Mouse (Mus musculus) cerebellum, adult 9-11 months (tissue): ENCODE measurements at regions not wholly inside any gene's neighbourhood (a gene's known extent, or its start where the extent isn't known, plus 50 kb on each side); places are given as distances from the start of the nearest gene placed in this dataset.

Experiments used
- DNase-seq: peaks from one replicate; pipeline ENCODE4 v3.0.0; 2022

GRCm38 (mm10) chr4:64335814-64336213, 289.0 kb upstream of the Tnc start:
- DNase-seq = no peak

- no peak for DNase-seq
Measured at GRCm38 (mm10) chr4:64330213-64330612, 283.4 kb upstream of the Tnc start.

DNA sequence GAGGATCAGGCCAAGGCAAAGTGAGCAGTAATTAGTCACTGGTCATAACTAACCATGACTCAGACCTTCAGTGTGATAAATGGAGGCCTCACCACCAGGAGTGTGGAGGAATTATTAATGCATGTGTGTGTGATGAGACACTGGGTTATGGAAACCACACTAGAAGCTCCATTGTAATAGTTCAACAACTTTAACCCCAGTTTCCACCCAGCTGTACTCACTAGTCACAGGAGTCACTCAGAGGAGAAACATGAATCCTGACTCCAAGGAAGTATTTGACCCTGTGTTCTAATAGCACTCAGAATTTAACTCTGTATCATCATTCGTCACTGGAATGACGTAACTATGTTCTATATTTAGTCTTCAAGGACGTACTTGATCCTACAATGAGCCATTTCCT, 277.6 kb upstream of the Tnc start:
- DNase-seq = no peak

DNA sequence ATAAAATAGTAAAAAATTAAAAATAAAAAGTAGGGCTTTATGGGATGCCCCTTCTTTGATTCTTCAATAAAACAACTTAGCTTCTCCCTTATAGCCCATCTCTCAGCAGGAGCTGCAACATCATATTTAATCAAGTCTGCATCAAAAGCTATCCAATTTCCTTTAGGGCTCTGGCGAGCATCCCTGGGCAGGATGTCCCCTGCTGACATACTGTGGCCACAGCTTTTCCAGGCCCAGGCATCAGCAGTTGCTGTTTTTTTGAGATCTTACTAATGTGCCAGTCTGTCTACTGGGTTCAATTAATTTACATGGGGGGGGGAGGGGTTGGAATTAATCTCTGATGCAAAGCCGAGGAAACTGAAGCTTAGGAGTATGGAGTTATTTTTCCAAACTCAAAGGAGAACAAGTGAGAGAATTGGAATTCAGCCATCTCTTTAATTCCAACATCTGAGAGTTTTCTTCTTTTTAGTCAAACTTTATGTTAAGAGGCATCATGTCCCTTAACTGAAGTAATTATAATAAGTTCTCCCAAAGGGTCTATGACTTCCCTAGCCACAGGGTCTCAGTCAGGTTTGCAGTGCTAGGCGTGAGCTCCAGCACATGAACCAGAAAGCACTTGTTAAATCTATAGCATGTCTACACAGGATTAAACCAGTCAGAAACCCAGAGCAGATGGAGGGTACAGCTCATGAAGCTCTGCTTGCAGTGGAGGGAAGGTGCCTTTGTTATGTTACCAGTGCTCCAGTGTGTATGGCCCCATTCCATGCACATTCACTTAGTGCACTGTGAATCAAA, 269.9 kb upstream of the Tnc start:
- DNase-seq = peak; percentile 61

GRCm38 (mm10) chr4:64296941-64297340, 250.1 kb upstream of the Tnc start:
- DNase-seq = no peak

- DNase-seq = peak; percentile 85
Measured at GRCm38 (mm10) chr4:64282471-64282870, 235.7 kb upstream of the Tnc start.

- DNase-seq = no peak
Measured at GRCm38 (mm10) chr4:64276980-64277379, 230.2 kb upstream of the Tnc start.

DNA sequence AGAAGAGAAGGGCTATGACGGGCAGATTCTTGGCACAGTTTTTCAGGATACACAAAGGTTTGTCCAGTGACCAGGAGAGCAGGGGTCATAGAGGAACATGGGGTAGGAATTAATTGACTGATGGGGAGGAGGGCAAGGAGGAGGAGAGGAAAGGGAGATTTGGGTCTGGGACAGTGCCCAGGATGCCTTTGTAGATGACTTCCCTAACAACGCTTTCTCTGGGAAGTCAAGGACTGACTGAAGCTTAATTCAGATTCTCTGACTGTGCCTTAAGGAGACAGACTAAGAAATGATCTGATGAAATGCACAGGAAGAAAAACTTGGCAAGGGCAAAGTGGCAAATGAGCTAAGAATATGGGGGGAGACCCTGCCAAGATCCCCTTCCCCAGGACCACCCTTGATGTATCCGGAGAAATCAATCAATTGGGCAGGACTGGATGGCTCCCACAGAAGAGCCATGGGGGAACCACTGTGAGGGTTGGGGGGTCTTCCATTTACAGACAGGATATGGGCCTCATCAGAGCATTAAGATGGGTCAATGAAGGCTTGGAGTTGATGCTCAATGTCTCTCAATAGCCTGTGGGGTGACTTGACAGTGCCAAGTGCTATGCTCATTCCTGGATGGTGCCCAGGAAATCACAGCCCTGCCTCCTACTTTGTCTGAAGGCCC, 227.6 kb upstream of the Tnc start:
- peak; percentile 20 for DNase-seq

- DNase-seq = no peak
Measured at GRCm38 (mm10) chr4:64269846-64270245, 223.0 kb upstream of the Tnc start.

DNA sequence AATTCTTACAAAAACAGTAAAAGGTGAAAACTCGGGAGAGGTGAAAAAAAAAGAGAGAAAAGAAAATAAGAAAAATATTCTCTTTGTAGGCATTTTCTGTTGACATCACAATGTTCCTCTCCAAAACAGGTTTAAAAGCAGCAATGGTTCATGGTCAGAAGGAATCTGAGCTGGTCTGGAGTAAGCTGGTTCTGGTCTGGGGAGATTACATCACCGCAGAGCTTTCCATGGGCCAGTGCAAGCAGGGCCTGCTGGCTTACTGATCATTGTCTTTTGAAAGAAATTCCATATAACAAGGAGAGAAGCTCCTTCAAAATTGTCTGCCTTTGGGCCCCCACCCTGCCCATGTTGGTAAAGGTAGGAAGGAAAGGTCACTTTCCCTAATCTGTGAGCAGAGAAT, 222.3 kb upstream of the Tnc start:
- no peak for DNase-seq

DNA sequence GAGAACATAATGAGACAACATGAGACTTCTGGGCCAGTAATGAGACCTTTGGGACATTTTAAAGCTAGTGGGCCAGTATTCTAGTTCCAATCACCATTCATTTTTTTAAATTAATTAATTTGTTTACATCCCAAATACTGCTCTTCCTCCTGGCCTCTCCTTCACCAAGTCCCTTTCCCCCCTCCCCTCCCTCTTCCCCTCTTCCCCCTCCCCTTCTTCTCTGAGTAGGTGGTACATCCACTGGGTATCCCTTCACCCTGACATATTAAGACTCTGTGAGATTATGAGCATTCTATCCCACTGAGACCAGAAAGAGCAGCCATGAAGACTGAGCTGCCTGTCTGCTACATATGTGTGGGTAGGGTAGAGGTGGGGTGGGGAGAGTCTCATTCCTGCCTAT, 213.7 kb upstream of the Tnc start:
- DNase-seq = no peak

GRCm38 (mm10) chr4:64260188-64260444, 213.3 kb upstream of the Tnc start:
- no peak for DNase-seq

DNA sequence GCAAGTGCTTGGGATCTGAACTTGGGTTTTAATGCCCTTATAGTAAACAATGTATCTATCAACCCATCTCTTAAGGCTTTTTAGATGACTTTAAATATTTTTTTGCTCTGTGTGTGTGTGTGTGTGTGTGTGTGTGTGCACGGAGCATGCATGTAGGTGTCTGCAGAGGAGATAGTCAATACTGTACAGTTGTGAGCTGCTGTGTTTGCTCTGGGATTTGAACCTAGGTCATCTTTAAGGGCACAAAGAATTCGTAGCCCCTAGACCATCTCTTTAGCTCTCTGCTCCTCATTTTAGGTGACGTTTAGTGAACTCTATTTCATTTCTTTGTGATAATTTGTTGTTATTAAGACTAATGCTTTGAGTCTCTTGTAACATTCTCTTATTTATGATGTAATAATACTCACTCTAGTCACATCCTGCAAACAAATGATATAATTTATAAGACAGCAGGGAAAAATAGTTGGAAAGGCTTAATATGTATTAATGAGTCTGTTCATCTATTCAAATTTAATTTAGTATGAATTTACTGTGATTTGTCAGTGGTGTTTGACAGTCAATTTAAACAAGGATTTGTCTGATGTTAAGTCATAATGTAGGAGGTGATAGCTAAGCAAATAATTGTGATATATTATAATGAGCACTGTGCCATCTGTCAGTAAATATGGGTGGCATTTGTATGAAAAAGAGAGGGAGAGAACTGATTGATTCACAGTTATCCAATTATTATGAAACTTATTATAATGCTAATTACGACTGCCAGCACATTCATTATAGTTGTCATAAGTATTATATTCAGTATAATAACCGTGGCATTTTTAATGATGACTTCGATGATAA, 212.8 kb upstream of the Tnc start:
- no peak for DNase-seq

GRCm38 (mm10) chr4:64255253-64255652, 208.4 kb upstream of the Tnc start:
- DNase-seq = no peak

DNA sequence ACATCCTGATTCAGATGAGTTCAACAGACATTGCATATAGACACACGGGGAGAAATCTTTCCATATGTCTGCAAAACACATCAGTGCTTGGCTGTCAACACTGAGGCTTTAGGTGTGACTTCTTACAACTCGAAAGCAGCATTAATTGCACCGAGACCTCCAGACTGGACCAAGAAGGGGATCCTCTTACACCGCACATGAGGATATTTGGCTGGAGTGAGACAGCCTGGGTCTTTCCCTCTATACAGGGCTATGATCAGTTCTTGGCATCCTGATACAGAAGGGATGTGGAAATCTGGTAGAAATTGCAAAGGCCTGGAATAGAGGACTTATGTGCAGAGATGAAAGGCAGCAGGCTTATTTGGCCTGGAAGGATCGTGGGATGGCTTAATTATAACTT, 203.9 kb upstream of the Tnc start:
- DNase-seq = no peak

- no peak for DNase-seq
Measured at GRCm38 (mm10) chr4:64238196-64238740, 191.5 kb upstream of the Tnc start.

GRCm38 (mm10) chr4:64235534-64235933, 188.7 kb upstream of the Tnc start:
- DNase-seq = no peak

DNA sequence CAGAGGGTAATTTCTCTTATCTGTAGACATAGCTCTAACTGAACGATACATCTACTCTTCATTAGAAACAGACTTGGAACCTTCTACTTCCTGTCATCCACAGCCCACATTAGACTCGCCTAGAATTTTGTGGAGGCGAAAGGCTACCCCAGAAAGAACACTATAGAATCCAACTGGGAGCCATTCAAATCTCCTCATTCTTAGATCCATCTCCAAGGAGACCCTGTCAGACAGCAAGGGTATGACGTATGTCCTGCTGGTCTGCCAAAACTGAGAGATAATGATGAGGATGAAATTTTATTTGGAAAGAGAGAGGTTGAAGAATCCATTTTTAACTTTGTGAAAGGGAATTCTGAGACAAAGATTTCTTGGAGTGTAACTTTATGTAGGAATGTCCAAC, 185.3 kb upstream of the Tnc start:
- DNase-seq = no peak

DNA sequence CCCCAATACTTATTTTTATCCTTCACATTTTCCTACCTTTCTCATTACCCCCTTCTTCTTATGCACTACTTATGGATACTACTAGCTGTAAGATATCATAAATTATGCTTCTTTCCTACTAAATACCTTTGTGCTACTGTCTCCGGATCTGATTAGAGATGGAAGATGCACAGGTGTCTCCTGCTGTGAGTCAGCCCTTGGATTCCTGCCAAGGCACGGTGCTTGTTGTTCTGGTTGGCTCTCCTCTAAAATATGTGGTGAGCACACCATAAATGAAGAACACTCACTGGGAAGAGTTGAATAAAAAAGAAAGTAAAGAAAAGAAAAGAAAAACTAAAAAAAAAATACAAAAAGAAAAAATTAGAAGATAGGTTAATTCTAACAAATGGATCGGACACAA, 181.5 kb upstream of the Tnc start:
- DNase-seq = peak; percentile 88

GRCm38 (mm10) chr4:64226635-64227034, 179.8 kb upstream of the Tnc start:
- DNase-seq = no peak

- DNase-seq = peak; percentile 14
Measured at GRCm38 (mm10) chr4:64224918-64225317, 178.1 kb upstream of the Tnc start.

DNA sequence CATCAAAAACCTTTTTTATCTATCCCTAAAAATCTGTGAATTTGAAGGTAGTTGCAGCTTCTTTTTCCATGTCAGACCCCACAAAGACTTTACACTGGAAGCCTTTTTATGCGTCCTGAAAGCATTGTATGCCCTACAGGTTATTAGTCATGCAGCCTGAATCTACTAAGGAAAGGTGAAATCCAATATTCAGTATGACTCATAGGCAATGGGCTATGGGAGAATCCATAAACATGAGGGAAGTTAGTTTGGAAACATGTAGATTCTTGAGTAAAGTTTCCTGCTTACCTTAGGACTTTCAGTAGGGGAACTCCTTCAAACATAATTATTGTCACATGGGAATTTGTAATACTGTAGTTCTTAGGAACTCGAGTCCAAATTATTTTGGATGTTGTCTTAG, 173.0 kb upstream of the Tnc start:
- DNase-seq = no peak

DNA sequence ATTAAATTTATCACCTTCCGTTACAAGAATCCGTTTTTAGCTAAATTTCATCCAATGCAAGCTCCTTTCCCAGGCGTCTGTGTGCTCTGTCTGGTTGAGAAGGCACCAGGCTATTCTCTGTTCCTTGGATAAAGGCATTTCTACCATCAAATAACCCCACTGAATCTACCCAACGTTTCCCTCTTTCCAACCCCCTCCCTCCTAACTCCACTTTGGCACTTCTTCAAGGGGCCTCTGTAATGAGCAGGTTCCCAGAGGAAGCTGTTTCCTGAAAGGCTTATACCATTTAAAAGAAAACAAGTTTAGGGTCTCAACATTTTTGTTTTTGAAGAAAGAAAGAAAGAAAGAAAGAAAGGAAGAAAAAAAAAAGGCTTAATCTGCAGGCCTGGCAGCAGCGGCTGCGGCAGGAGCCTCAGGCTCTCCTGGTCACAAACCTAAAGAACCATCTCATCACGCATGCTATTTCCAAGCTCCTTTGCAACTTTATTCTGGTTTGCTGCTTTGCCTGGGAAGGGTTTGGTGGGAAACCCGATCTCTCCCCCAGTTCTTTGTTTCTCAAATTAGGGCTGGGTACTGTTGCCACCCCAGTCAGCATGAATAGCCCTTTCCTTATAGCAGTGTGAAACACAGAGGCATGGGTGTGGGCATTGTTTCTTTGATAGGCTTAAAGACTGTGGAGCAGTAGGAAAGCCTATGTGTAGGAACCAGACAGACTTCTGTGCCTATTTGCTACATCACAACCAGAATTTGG, 160.5 kb upstream of the Tnc start:
- DNase-seq = no peak
